ENCODE assay signal across 24 mouse cellular contexts in genomic region chr2:73079311-73079710, GRCm38 (mm10).
"Had no signal": no experiment of that assay in that cellular context is flagged by ENCODE, and none has a peak within 500 bp of the region (broad histone marks: within the 10 kb centered on the region; RNA-seq: fewer than 3 reads in every experiment).

No protein-coding gene starts in this region.

- H3K4me2 ChIP-seq: heart, embryonic 11.5 days; hindbrain, embryonic 12.5 days; hindbrain, embryonic 14.5 days; intestine, embryonic 15.5 days; limb, embryonic 12.5 days; liver, embryonic 11.5 days; liver, embryonic 13.5 days had no signal

- H3K27ac ChIP-seq: gastrocnemius, adult 2 months; hindbrain, embryonic 10.5 days; hindbrain, embryonic 12.5 days; hindbrain, embryonic 14.5 days; intestine, embryonic 15.5 days; layer of hippocampus, adult 2 months; left cerebral cortex, adult 2 months; limb, embryonic 12.5 days; liver, embryonic 13.5 days had no signal

- H3K4me3 ChIP-seq: gastrocnemius, adult 2 months; hindbrain, embryonic 10.5 days; hindbrain, embryonic 12.5 days; intestine, embryonic 15.5 days; layer of hippocampus, adult 2 months; left cerebral cortex, adult 2 months; limb, embryonic 12.5 days; liver, embryonic 13.5 days had no signal

- H3K36me3 ChIP-seq: hindbrain, embryonic 10.5 days; hindbrain, embryonic 12.5 days; intestine, embryonic 15.5 days; limb, embryonic 12.5 days; liver, embryonic 13.5 days had no signal

- H3K27me3 ChIP-seq: hindbrain, embryonic 12.5 days; intestine, embryonic 15.5 days; limb, embryonic 12.5 days had no signal

- ATAC-seq: hindbrain, embryonic 16.5 days; inflammation-experienced regulatory T-cells, adult 6 months; intestine, embryonic 15.5 days; intestine, postnatal 0 days had no signal

- DNase-seq: gastrocnemius, adult 2 months; gastrocnemius, postnatal 10 days; gastrocnemius, postnatal 25 days; heart, postnatal 10 days; heart, postnatal 4 days; kidney, adult 18-20 months; kidney, adult 8-10 months; kidney, postnatal 10 days; kidney, postnatal 25 days; kidney, postnatal 4 days; liver; liver, embryonic 13.5 days had no signal

- H3K9ac ChIP-seq: hindbrain, embryonic 12.5 days; hindbrain, embryonic 14.5 days; intestine, embryonic 15.5 days; limb, embryonic 12.5 days; liver, embryonic 13.5 days had no signal

- H3K9me3 ChIP-seq: hindbrain, embryonic 12.5 days; intestine, embryonic 15.5 days; limb, embryonic 12.5 days; liver, embryonic 13.5 days had no signal

- H3K4me1 ChIP-seq: intestine, embryonic 15.5 days; limb, embryonic 12.5 days had no signal
